Mouse (Mus musculus): ENCODE results near the gene Dbp.

GRCm38 (mm10) chr7:45705443-45705864, 566 bp downstream of the Dbp start:
- peak; percentile 24; the same call in 1 of the 2 replicates for TF ChIP-seq CTCF (IDR thresholded peaks at IDR 0.05)
- TF ChIP-seq EP300 (IDR thresholded peaks at IDR 0.05), result no peak
